9 mouse cellular contexts compared by ENCODE assay signal in genomic region chr11:83556085-83556781, GRCm38 (mm10). TPM values are rescaled to one million over a fixed set of nuclear protein-coding genes. Genes with fewer than 3 reads are reported as not detected.
A peak's percentile ranks its signal among the peaks of the same experiment; 100 is the strongest.
DNase-seq lines count a peak whose midpoint lies in the region; ATAC-seq and TF ChIP-seq lines count a peak whose summit lies in the region.
"Had no signal": no experiment of that assay in that cellular context is flagged by ENCODE, and none has a peak within 500 bp of the region (broad histone marks: within the 10 kb centered on the region; RNA-seq: fewer than 3 reads in every experiment).

No protein-coding gene starts in this region.

- CTCF ChIA-PET in Patski (lab: Charles Lee): interaction anchor here (0.8 to 1.7 kb wide), 11 partner anchors 18 to 188 kb away, joined by 3 to 9 read pairs (median 4); no protein-coding TSS in a partner anchor

- no peaks in the 10 kb centered on the region for H3K36me3 ChIP-seq in heart, embryonic 11.5 days (ENCODE audit: control insufficient read depth, insufficient read depth, low read length)
- no peaks in the 10 kb centered on the region for H3K36me3 ChIP-seq in forebrain, embryonic 13.5 days (ENCODE audit: poor library complexity, severe bottlenecking)
- no peaks in the 10 kb centered on the region for H3K36me3 ChIP-seq in intestine, embryonic 15.5 days
- no peaks in the 10 kb centered on the region for H3K36me3 ChIP-seq in lung, postnatal 0 days (ENCODE audit: insufficient read depth, low read length)
- H3K36me3 ChIP-seq: midbrain, embryonic 12.5 days had no signal

- POLR2A ChIA-PET in Patski (lab: Charles Lee): no interaction called here

- 33% methylated on average over 8 of the region's 8 CpGs for WGBS in heart, embryonic 11.5 days (ENCODE audit: insufficient replicate concordance)
- 30% methylated on average over 8 of the region's 8 CpGs for WGBS in forebrain, embryonic 13.5 days
- 32% methylated on average over 8 of the region's 8 CpGs for WGBS in intestine, embryonic 15.5 days
- 24% methylated on average over 8 of the region's 8 CpGs for WGBS in lung, postnatal 0 days

- H3K27me3 ChIP-seq in heart, embryonic 11.5 days (ENCODE audit: control insufficient read depth, insufficient read depth, low read length): no peaks in the 10 kb centered on the region
- H3K27me3 ChIP-seq in Patski: no peaks in the 10 kb centered on the region
- no peaks in the 10 kb centered on the region for H3K27me3 ChIP-seq in forebrain, embryonic 13.5 days
- H3K27me3 ChIP-seq in intestine, embryonic 15.5 days (replicated peaks): no peaks in the 10 kb centered on the region
- H3K27me3 ChIP-seq in lung, postnatal 0 days (replicated peaks; ENCODE audit: insufficient read depth, low read length): no peaks in the 10 kb centered on the region
- H3K27me3 ChIP-seq: midbrain, embryonic 12.5 days had no signal

- TF ChIP-seq CTCF in Patski (IDR thresholded peaks at IDR 0.05): peak; percentile 50
- TF ChIP-seq CTCF in lung, postnatal 0 days (IDR thresholded peaks at IDR 0.05): peak; percentile 87

- H3K27ac ChIP-seq in heart, embryonic 11.5 days (ENCODE audit: low read depth, low read length): no peak overlapping the region
- H3K27ac ChIP-seq in forebrain, embryonic 13.5 days: no peak overlapping the region
- no peak overlapping the region for H3K27ac ChIP-seq in intestine, embryonic 15.5 days
- H3K27ac ChIP-seq in lung, postnatal 0 days (ENCODE audit: low read length): no peak overlapping the region
- H3K27ac ChIP-seq: midbrain, embryonic 12.5 days had no signal

- H3K4me1 ChIP-seq in heart, embryonic 11.5 days (ENCODE audit: control insufficient read depth, insufficient read depth, low read length): no peaks in the 10 kb centered on the region
- H3K4me1 ChIP-seq in forebrain, embryonic 13.5 days: 0 out of 2 replicates have a peak, but pooled peaks cover 5% of the 10 kb centered on the region
- H3K4me1 ChIP-seq in intestine, embryonic 15.5 days (replicated peaks): 0 out of 2 replicates have a peak, but pooled peaks cover 7% of the 10 kb centered on the region
- H3K4me1 ChIP-seq in lung, postnatal 0 days (ENCODE audit: insufficient read depth, low read depth, low read length): no peaks in the 10 kb centered on the region
- H3K4me1 ChIP-seq: midbrain, embryonic 12.5 days had no signal

- no peak overlapping the region for H3K4me3 ChIP-seq in heart, embryonic 11.5 days (ENCODE audit: low read depth, low read length)
- no peak overlapping the region for H3K4me3 ChIP-seq in forebrain, embryonic 13.5 days
- no peak overlapping the region for H3K4me3 ChIP-seq in intestine, embryonic 15.5 days (replicated peaks)
- H3K4me3 ChIP-seq in lung, postnatal 0 days (ENCODE audit: low read depth, low read length): no peak overlapping the region
- H3K4me3 ChIP-seq: midbrain, embryonic 12.5 days had no signal

- peak; percentile 40 to 80 for DNase-seq in heart, adult 18-20 months
- DNase-seq in Patski (ENCODE audit: low read depth, low spot score): no peak
- DNase-seq in lung, postnatal 0 days (ENCODE audit: low spot score): peak; percentile 91
- DNase-seq in retina, postnatal 7 days (ENCODE audit: low read depth, low spot score): peak; percentile 66
- DNase-seq in urinary bladder, adult 2 months (ENCODE audit: low spot score): no peak

- H3K9ac ChIP-seq in heart, embryonic 11.5 days (ENCODE audit: low read depth, low read length): no peak overlapping the region
- H3K9ac ChIP-seq in forebrain, embryonic 13.5 days: 0 out of 2 replicates have a peak overlapping the region, but pooled peaks have one; percentile 12
- H3K9ac ChIP-seq in intestine, embryonic 15.5 days: no peak overlapping the region
- no peak overlapping the region for H3K9ac ChIP-seq in lung, postnatal 0 days (replicated peaks; ENCODE audit: low read depth)
- H3K9ac ChIP-seq: midbrain, embryonic 12.5 days had no signal

- H3K9me3 ChIP-seq in heart, embryonic 11.5 days (replicated peaks; ENCODE audit: control insufficient read depth, low read length): no peaks in the 10 kb centered on the region
- no peaks in the 10 kb centered on the region for H3K9me3 ChIP-seq in forebrain, embryonic 13.5 days (replicated peaks)
- no peaks in the 10 kb centered on the region for H3K9me3 ChIP-seq in intestine, embryonic 15.5 days
- no peaks in the 10 kb centered on the region for H3K9me3 ChIP-seq in lung, postnatal 0 days (ENCODE audit: low read length)
- H3K9me3 ChIP-seq: midbrain, embryonic 12.5 days had no signal

- no peak; the same call in 1 of the 2 replicates for TF ChIP-seq EP300 in lung, postnatal 0 days (IDR thresholded peaks at IDR 0.05)

- no peak for ATAC-seq in heart, embryonic 11.5 days (replicated peaks; ENCODE audit: insufficient number of reproducible peaks, low FRiP score, low TSS enrichment)
- ATAC-seq in Patski: no peak
- peak; percentile 55; the same call in 1 of the 2 replicates for ATAC-seq in forebrain, embryonic 13.5 days
- ATAC-seq in intestine, embryonic 15.5 days: peak; percentile 39; the same call in 1 of the 2 replicates
- ATAC-seq in lung, postnatal 0 days: peak; percentile 85

- H3K4me2 ChIP-seq in heart, embryonic 11.5 days: no peak overlapping the region
- no peak overlapping the region for H3K4me2 ChIP-seq in forebrain, embryonic 13.5 days
- no peak overlapping the region for H3K4me2 ChIP-seq in intestine, embryonic 15.5 days (replicated peaks)
- no peak overlapping the region for H3K4me2 ChIP-seq in lung, postnatal 0 days (replicated peaks; ENCODE audit: low read depth, low read length)
- H3K4me2 ChIP-seq: midbrain, embryonic 12.5 days had no signal

- in situ Hi-C loops in Patski (cut with MboI; ENCODE audit: low pct_unique_long_range_greater_than_20kb): no loop called here

RNA-seq across cellular contexts. Expression of gene Ccl9, which starts 22.2 kb away (rescaled TPM):
- total RNA-seq in heart, adult 18-20 months (2021): 1 to 10 TPM; 5.6 to 8.7 TPM
- 0.48 and 1.2 TPM in 2 replicates for polyA plus RNA-seq in heart, embryonic 11.5 days (2014; fragmentation: Nextera tagmentation; extraction: Ambion mirVana)
- 0.42 TPM for polyA plus RNA-seq in Patski (2021)
- 0.48 and 0.81 TPM in 2 replicates for polyA plus RNA-seq in forebrain, embryonic 13.5 days (2015; fragmentation: Nextera tagmentation; extraction: Ambion mirVana)
- polyA plus RNA-seq in intestine, embryonic 15.5 days (2015; fragmentation: Nextera tagmentation; extraction: Ambion mirVana): 29.4 and 35.4 TPM in 2 replicates
- 29.8 and 36.6 TPM in 2 replicates for polyA plus RNA-seq in lung, postnatal 0 days (2015; fragmentation: Nextera tagmentation; extraction: Ambion mirVana)
- 19.4 and 19.7 TPM in 2 replicates for polyA plus RNA-seq in urinary bladder, adult 2 months (2012; rRNA removed)

RNA-seq across cellular contexts. Expression of gene Ccl5, which starts 25.9 kb away (rescaled TPM):
- total RNA-seq in heart, adult 18-20 months (2021): 10 to 100 TPM in 1 of 2 experiments, 1 to 10 TPM in 1; 2.6 to 10.5 TPM
- polyA plus RNA-seq in heart, embryonic 11.5 days (2014; fragmentation: Nextera tagmentation; extraction: Ambion mirVana): 0.35 TPM in 1 of 2 replicates, not detected in the other
- polyA plus RNA-seq in Patski (2021): 0.65 TPM
- not detected in 2 replicates for polyA plus RNA-seq in forebrain, embryonic 13.5 days (2015; fragmentation: Nextera tagmentation; extraction: Ambion mirVana)
- polyA plus RNA-seq in intestine, embryonic 15.5 days (2015; fragmentation: Nextera tagmentation; extraction: Ambion mirVana): 3.1 and 3.7 TPM in 2 replicates
- 3.3 and 5.9 TPM in 2 replicates for polyA plus RNA-seq in lung, postnatal 0 days (2015; fragmentation: Nextera tagmentation; extraction: Ambion mirVana)
- polyA plus RNA-seq in urinary bladder, adult 2 months (2012; rRNA removed): 14.9 and 15.6 TPM in 2 replicates
- polyA plus RNA-seq: midbrain, embryonic 12.5 days had no signal

RNA-seq across cellular contexts. Expression of gene Heatr9, which starts 34.3 kb away (rescaled TPM):
- under 1 TPM in 1 of 2 experiments, not detected in 1; 0.26 TPM for total RNA-seq in heart, adult 18-20 months (2021)
- not detected in 2 replicates for polyA plus RNA-seq in heart, embryonic 11.5 days (2014; fragmentation: Nextera tagmentation; extraction: Ambion mirVana)
- polyA plus RNA-seq in Patski (2021): not detected
- polyA plus RNA-seq in forebrain, embryonic 13.5 days (2015; fragmentation: Nextera tagmentation; extraction: Ambion mirVana): not detected in 2 replicates
- not detected in 2 replicates for polyA plus RNA-seq in intestine, embryonic 15.5 days (2015; fragmentation: Nextera tagmentation; extraction: Ambion mirVana)
- not detected in 2 replicates for polyA plus RNA-seq in lung, postnatal 0 days (2015; fragmentation: Nextera tagmentation; extraction: Ambion mirVana)
- 0.03 and 0.11 TPM in 2 replicates for polyA plus RNA-seq in urinary bladder, adult 2 months (2012; rRNA removed)
- polyA plus RNA-seq: midbrain, embryonic 12.5 days had no signal

RNA-seq across cellular contexts. Expression of gene Ccl6, which starts 36.7 kb away (rescaled TPM):
- 10 to 100 TPM; 11.8 to 13.3 TPM for total RNA-seq in heart, adult 18-20 months (2021)
- 0.65 and 0.97 TPM in 2 replicates for polyA plus RNA-seq in heart, embryonic 11.5 days (2014; fragmentation: Nextera tagmentation; extraction: Ambion mirVana)
- not detected for polyA plus RNA-seq in Patski (2021)
- polyA plus RNA-seq in forebrain, embryonic 13.5 days (2015; fragmentation: Nextera tagmentation; extraction: Ambion mirVana): 0.87 and 1.1 TPM in 2 replicates
- polyA plus RNA-seq in intestine, embryonic 15.5 days (2015; fragmentation: Nextera tagmentation; extraction: Ambion mirVana): 13.3 and 17.0 TPM in 2 replicates
- 413 and 421 TPM in 2 replicates for polyA plus RNA-seq in lung, postnatal 0 days (2015; fragmentation: Nextera tagmentation; extraction: Ambion mirVana)
- polyA plus RNA-seq in urinary bladder, adult 2 months (2012; rRNA removed): 40.2 and 42.6 TPM in 2 replicates

Comparison
In these comparisons a context has a peak if more than half of its experiments do, and no peak if none do; other contexts are left out.
1. DNase-seq: peak in heart, adult 18-20 months (2 of 2), lung, postnatal 0 days (single experiment) and retina, postnatal 7 days (single experiment); none in Patski (single experiment) and urinary bladder, adult 2 months (single experiment).
2. ATAC-seq: peak in forebrain, embryonic 13.5 days (single experiment), intestine, embryonic 15.5 days (single experiment) and lung, postnatal 0 days (single experiment); none in heart, embryonic 11.5 days (single experiment) and Patski (single experiment).